Mouse (Mus musculus): ENCODE measurements at regions not wholly inside any gene's neighbourhood (a gene's known extent, or its start where the extent isn't known, plus 50 kb on each side); places are given as distances from the start of the nearest gene placed in this dataset.

DNA sequence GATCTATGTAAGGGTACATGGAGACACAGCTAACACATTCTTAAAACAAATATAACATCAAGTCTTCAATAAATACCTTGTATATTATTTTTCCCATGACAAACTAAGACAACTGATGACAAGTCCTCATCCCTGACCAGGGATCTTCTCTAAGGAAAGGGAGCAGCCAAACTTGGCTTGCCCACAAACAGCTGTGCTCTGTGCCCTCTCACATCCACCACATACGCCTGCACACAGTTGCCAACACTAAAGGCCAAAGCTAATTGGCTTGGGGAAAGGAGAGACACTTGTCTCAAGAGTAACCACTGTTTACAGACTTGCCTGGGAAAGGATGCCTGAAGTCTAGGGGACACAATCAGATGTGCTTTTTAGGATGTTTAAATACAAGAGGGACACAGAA, 241.3 kb upstream of the Marcks start:
- ATAC-seq: no peak
- H3K4me3 ChIP-seq (ENCODE audit: low read depth, low read length): no peak overlapping the region

GRCm38 (mm10) chr10:37378002-37378702, 239.4 kb upstream of the Marcks start:
- no peaks in the 10 kb centered on the region for H3K36me3 ChIP-seq (replicated peaks; ENCODE audit: insufficient read depth, low read length)
- H3K4me3 ChIP-seq (ENCODE audit: low read depth, low read length): no peak overlapping the region
- 59% methylated on average over 4 of the region's 4 CpGs for WGBS (ENCODE audit: insufficient replicate concordance)
- H3K27ac ChIP-seq (ENCODE audit: low read depth): no peak overlapping the region
- ATAC-seq (no peak), DNase-seq (no peak)
- no peaks in the 10 kb centered on the region for H3K27me3 ChIP-seq (ENCODE audit: insufficient read depth, low read length)
- H3K9ac ChIP-seq (replicated peaks): no peak overlapping the region
- no peak overlapping the region for H3K4me2 ChIP-seq (ENCODE audit: low read depth, low read length)
- H3K9me3 ChIP-seq (ENCODE audit: low read length): no peaks in the 10 kb centered on the region
- TF ChIP-seq EP300 (IDR thresholded peaks at IDR 0.05; ENCODE audit: low read depth) (no peak), CTCF (IDR thresholded peaks at IDR 0.05; ENCODE audit: low read depth) (no peak)
- no peaks in the 10 kb centered on the region for H3K4me1 ChIP-seq (ENCODE audit: insufficient read depth)

More for the DNA sequence above, 241.3 kb upstream of the Marcks start:
- H3K4me2 ChIP-seq (ENCODE audit: low read depth, low read length): no peak overlapping the region
- no peaks in the 10 kb centered on the region for H3K36me3 ChIP-seq (replicated peaks; ENCODE audit: insufficient read depth, low read length)
- TF ChIP-seq EP300 (IDR thresholded peaks at IDR 0.05; ENCODE audit: low read depth) (no peak), CTCF (IDR thresholded peaks at IDR 0.05; ENCODE audit: low read depth) (no peak)
- H3K9ac ChIP-seq (replicated peaks): no peak overlapping the region
- no peaks in the 10 kb centered on the region for H3K27me3 ChIP-seq (ENCODE audit: insufficient read depth, low read length)
- H3K4me1 ChIP-seq (ENCODE audit: insufficient read depth): no peaks in the 10 kb centered on the region
- no peaks in the 10 kb centered on the region for H3K9me3 ChIP-seq (ENCODE audit: low read length)
- 76% methylated on average over 1 of the region's 1 CpGs for WGBS (ENCODE audit: insufficient replicate concordance)
- no peak for DNase-seq
- no peak overlapping the region for H3K27ac ChIP-seq (ENCODE audit: low read depth)

- H3K27me3 ChIP-seq (ENCODE audit: insufficient read depth, low read length): no peaks in the 10 kb centered on the region
- TF ChIP-seq EP300 (IDR thresholded peaks at IDR 0.05; ENCODE audit: low read depth) (no peak), CTCF (IDR thresholded peaks at IDR 0.05; ENCODE audit: low read depth) (no peak)
- no peak overlapping the region for H3K27ac ChIP-seq (ENCODE audit: low read depth)
- H3K36me3 ChIP-seq (replicated peaks; ENCODE audit: insufficient read depth, low read length): no peaks in the 10 kb centered on the region
- no peak overlapping the region for H3K4me3 ChIP-seq (ENCODE audit: low read depth, low read length)
- H3K4me1 ChIP-seq (ENCODE audit: insufficient read depth): no peaks in the 10 kb centered on the region
- DNase-seq (no peak), ATAC-seq (no peak)
- H3K4me2 ChIP-seq (ENCODE audit: low read depth, low read length): no peak overlapping the region
- no peak overlapping the region for H3K9ac ChIP-seq (replicated peaks)
- no peaks in the 10 kb centered on the region for H3K9me3 ChIP-seq (ENCODE audit: low read length)
- WGBS (ENCODE audit: insufficient replicate concordance): 83% methylated on average over 1 of the region's 1 CpGs
Observed at GRCm38 (mm10) chr10:37377258-37378001, 238.7 kb upstream of the Marcks start.

DNA sequence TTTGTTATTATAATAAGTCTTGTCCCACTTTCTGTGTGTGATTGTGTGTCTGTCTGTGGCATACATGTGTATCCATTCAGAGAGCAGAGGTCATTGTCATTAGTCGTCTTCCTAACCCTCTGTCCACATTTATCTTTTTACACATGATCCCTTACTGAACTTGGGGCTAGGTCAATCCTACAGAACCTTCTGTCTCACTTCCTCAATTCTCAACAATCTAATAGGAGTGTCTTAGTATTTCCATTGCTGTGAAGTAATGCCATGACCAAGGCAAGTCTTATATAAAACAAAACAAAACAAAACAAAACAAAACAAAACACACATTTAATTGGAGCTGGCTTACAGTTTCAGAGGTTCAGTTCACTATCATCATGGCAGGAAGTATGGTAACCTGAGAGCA, 237.5 kb upstream of the Marcks start:
- H3K4me2 ChIP-seq (ENCODE audit: low read depth, low read length): no peak overlapping the region
- no peaks in the 10 kb centered on the region for H3K36me3 ChIP-seq (replicated peaks; ENCODE audit: insufficient read depth, low read length)
- H3K4me3 ChIP-seq (ENCODE audit: low read depth, low read length): no peak overlapping the region
- 70% methylated on average over 1 of the region's 1 CpGs for WGBS (ENCODE audit: insufficient replicate concordance)
- H3K9me3 ChIP-seq (ENCODE audit: low read length): no peaks in the 10 kb centered on the region
- no peak overlapping the region for H3K9ac ChIP-seq (replicated peaks)
- DNase-seq: no peak
- H3K4me1 ChIP-seq (ENCODE audit: insufficient read depth): no peaks in the 10 kb centered on the region
- no peaks in the 10 kb centered on the region for H3K27me3 ChIP-seq (ENCODE audit: insufficient read depth, low read length)
- no peak overlapping the region for H3K27ac ChIP-seq (ENCODE audit: low read depth)
- no peak for TF ChIP-seq CTCF (IDR thresholded peaks at IDR 0.05; ENCODE audit: low read depth)
- no peak for TF ChIP-seq EP300 (IDR thresholded peaks at IDR 0.05; ENCODE audit: low read depth)
- ATAC-seq: no peak

DNA sequence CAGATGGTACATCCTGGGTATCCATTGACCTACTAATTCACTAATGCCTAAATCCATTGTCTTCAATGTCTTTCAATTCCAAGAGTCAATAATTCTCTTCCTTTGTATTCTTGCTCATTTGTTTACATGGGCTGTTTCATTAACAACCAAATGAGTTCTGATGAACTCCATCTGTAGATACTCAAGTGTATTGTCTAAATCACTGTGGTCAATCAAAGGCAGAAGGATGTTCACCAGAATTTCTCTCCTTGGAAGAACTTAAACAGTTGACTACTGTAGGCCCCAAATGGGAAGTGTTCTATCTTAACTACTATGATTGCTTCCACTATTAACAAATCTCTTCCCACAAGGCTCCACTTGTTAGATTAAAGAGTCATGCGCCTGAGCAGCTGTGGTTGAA, 236.9 kb upstream of the Marcks start:
- H3K9ac ChIP-seq (replicated peaks): no peak overlapping the region
- 83% methylated on average over 1 of the region's 1 CpGs for WGBS (ENCODE audit: insufficient replicate concordance)

GRCm38 (mm10) chr10:37368997-37369679, 230.4 kb upstream of the Marcks start:
- Histone ChIP-seq H3K4me3 (ENCODE audit: low read depth, low read length) (no peak overlapping the region), H3K9ac (replicated peaks) (no peak overlapping the region), H3K27ac (ENCODE audit: low read depth) (no peak overlapping the region), H3K36me3 (replicated peaks; ENCODE audit: insufficient read depth, low read length) (no peaks in the 10 kb centered on the region), H3K4me1 (ENCODE audit: insufficient read depth) (no peaks in the 10 kb centered on the region), H3K27me3 (ENCODE audit: insufficient read depth, low read length) (no peaks in the 10 kb centered on the region), H3K9me3 (ENCODE audit: low read length) (no peaks in the 10 kb centered on the region), H3K4me2 (ENCODE audit: low read depth, low read length) (no peak overlapping the region)
- ATAC-seq (no peak), DNase-seq (no peak)
- 88% methylated on average over 5 of the region's 5 CpGs for WGBS (ENCODE audit: insufficient replicate concordance)
- TF ChIP-seq CTCF (IDR thresholded peaks at IDR 0.05; ENCODE audit: low read depth) (no peak), EP300 (IDR thresholded peaks at IDR 0.05; ENCODE audit: low read depth) (no peak)

More for the DNA sequence above, 236.9 kb upstream of the Marcks start:
- H3K4me1 ChIP-seq (ENCODE audit: insufficient read depth): no peaks in the 10 kb centered on the region
- ATAC-seq (no peak), DNase-seq (no peak)
- H3K9me3 ChIP-seq (ENCODE audit: low read length): no peaks in the 10 kb centered on the region
- no peak for TF ChIP-seq EP300 (IDR thresholded peaks at IDR 0.05; ENCODE audit: low read depth)
- no peak for TF ChIP-seq CTCF (IDR thresholded peaks at IDR 0.05; ENCODE audit: low read depth)
- H3K4me2 ChIP-seq (ENCODE audit: low read depth, low read length): no peak overlapping the region
- H3K27ac ChIP-seq (ENCODE audit: low read depth): no peak overlapping the region
- H3K27me3 ChIP-seq (ENCODE audit: insufficient read depth, low read length): no peaks in the 10 kb centered on the region
- no peaks in the 10 kb centered on the region for H3K36me3 ChIP-seq (replicated peaks; ENCODE audit: insufficient read depth, low read length)
- no peak overlapping the region for H3K4me3 ChIP-seq (ENCODE audit: low read depth, low read length)
